Mouse (Mus musculus) lung, postnatal 0 days (tissue): ENCODE results near the gene Eva1c. TPM values are rescaled to one million over a fixed set of nuclear protein-coding genes. Genes with fewer than 3 reads are reported as not detected.

Experiments
- ATAC-seq: fragments of 200-750 bp; cut with Nextera tagmentation; 2 replicates; pipeline ENCODE4 v1.8.0; 2017; ENCODE audit warnings: moderate library complexity
- DNase-seq: peaks from one replicate; pipeline ENCODE4 v3.0.0-alpha.2; 2016; ENCODE audit warnings: low spot score
- H3K27ac ChIP-seq: fragments of 300-500 bp; sonication (generic); 2 replicates; pipeline ENCODE4 v1.5.1; 2014; ENCODE audit warnings: antibody characterized with exemption, mild to moderate bottlenecking, low read length, mixed read lengths
- H3K27me3 ChIP-seq: fragments of 300-500 bp; sonication (generic); replicated peaks from 2 replicates; pipeline ENCODE4 v1.6.1; 2014; ENCODE audit warnings: low read length, mixed read lengths; ENCODE audit not compliant: insufficient read depth
- H3K36me3 ChIP-seq: fragments of 300-500 bp; sonication (generic); 2 replicates; pipeline ENCODE4 v1.6.1; 2014; ENCODE audit warnings: low read length, mixed read lengths; ENCODE audit not compliant: insufficient read depth
- H3K4me1 ChIP-seq: fragments of 300-500 bp; sonication (generic); 2 replicates; pipeline ENCODE4 v1.6.1; 2014; ENCODE audit warnings: antibody characterized with exemption, low read depth, low read length, mixed read lengths; ENCODE audit not compliant: insufficient read depth
- H3K4me2 ChIP-seq: fragments of 300-500 bp; sonication (generic); replicated peaks from 2 replicates; pipeline ENCODE4 v1.6.1; 2014; ENCODE audit warnings: low read depth, mild to moderate bottlenecking, low read length, moderate library complexity, mixed read lengths
- H3K4me3 ChIP-seq: fragments of 300-500 bp; sonication (generic); 2 replicates; pipeline ENCODE4 v1.5.1; 2014; ENCODE audit warnings: low read depth, low read length
- H3K9ac ChIP-seq: fragments of 300-500 bp; sonication (generic); replicated peaks from 2 replicates; pipeline ENCODE4 v1.6.1; 2014; ENCODE audit warnings: low read depth, mild to moderate bottlenecking
- H3K9me3 ChIP-seq: fragments of 300-500 bp; sonication (generic); 2 replicates; pipeline ENCODE4 v1.6.1; 2016; ENCODE audit warnings: low read length, mixed read lengths
- CTCF ChIP-seq: IDR thresholded peaks from 2 replicates; pipeline ENCODE4 v1.5.1; 2016; ENCODE audit warnings: antibody characterized with exemption, mild to moderate bottlenecking
- EP300 ChIP-seq: IDR thresholded peaks from 2 replicates; pipeline ENCODE4 v1.6.1; 2016; ENCODE audit warnings: antibody characterized with exemption, mild to moderate bottlenecking, control low read depth
- WGBS: fragments of 180-500 bp; shearing (Covaris S2); extraction: QIAGEN DNeasy Blood & Tissue Kit; methylation state at CpG from one replicate; pipeline ENCODE4 v1.1.7; 2014; 5-methylcytosine and 5-hydroxymethylcytosine counted together
- polyA plus RNA-seq: library from polyadenylated mRNA; unstranded; fragments of >200 nt; fragmentation: Nextera tagmentation; extraction: Ambion mirVana; gene quantifications from 2 replicates; pipeline ENCODE4 v1.2.1, GENCODE M21; 2015

Eva1c gene
- polyA plus RNA-seq, 1 experiment from 2014 or later = 9.6 TPM

DNA sequence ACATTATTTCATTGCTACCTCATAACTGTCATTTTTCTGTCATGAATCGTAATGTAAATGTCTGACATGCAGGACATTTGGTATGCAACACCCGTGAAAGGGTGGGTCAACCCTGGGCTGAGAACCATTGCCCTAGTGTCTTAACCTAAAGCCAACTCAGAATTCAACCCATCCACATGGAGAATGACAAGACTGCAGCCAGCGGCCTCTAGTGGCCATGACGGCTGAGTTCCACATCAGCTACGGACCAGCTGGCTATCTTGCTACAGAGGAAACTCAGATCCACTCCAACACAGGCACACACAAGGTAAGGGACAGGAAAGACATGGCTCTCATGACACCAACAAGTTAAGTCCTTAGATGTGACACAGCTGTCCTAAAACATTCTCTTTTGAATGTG, 98.9 kb downstream of the Eva1c start:
- Histone ChIP-seq H3K9me3 (no peaks in the 10 kb centered on the region), H3K4me3 (no peak overlapping the region), H3K9ac (no peak overlapping the region), H3K4me2 (no peak overlapping the region), H3K36me3 (no peaks in the 10 kb centered on the region), H3K27me3 (no peaks in the 10 kb centered on the region), H3K4me1 (no peaks in the 10 kb centered on the region), H3K27ac (no peak overlapping the region)
- WGBS = 25% methylated on average over 5 of the region's 5 CpGs
- DNase-seq = peak; percentile 82
- ATAC-seq = peak; percentile 46
- peak; percentile 96 for TF ChIP-seq CTCF
- no peak for TF ChIP-seq EP300

DNA sequence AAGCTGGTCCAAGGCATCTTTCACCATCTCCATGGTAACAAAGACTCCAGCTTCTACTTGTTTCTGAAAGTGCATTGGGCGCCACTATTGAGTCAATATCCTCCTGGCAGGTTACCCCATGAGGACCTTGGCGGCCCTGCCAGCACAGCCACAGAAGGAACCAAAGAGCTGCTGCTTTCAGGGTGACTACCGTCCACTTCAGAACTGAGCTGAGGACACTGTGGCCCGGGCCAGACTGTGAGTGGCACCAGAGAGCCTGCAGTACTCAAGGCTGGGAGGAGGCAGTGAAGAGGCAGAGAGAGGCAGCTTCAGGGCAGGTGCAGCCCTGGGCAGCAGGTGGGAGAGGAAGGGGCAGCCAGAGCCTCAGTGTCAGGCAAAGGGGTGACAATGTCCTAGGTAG, 100.9 kb downstream of the Eva1c start:
- no peak for TF ChIP-seq CTCF
- peak; percentile 31; the same call in 1 of the 2 replicates for TF ChIP-seq EP300
- H3K4me2 ChIP-seq = no peak overlapping the region
- no peaks in the 10 kb centered on the region for H3K36me3 ChIP-seq
- H3K27ac ChIP-seq = no peak overlapping the region
- no peak overlapping the region for H3K4me3 ChIP-seq
- no peaks in the 10 kb centered on the region for H3K27me3 ChIP-seq
- DNase-seq (peak; percentile 67), ATAC-seq (peak; percentile 75)
- no peaks in the 10 kb centered on the region for H3K9me3 ChIP-seq
- no peaks in the 10 kb centered on the region for H3K4me1 ChIP-seq
- WGBS = 79% methylated on average over 4 of the region's 4 CpGs
- H3K9ac ChIP-seq = no peak overlapping the region

- WGBS = 27% methylated on average over 13 of the region's 13 CpGs
- Histone ChIP-seq H3K4me2 (peak overlapping the region; percentile 91), H3K9me3 (no peaks in the 10 kb centered on the region), H3K27me3 (no peaks in the 10 kb centered on the region), H3K36me3 (peaks cover 12% of the 10 kb centered on the region; the same call in 1 of the 2 replicates), H3K4me1 (no peaks in the 10 kb centered on the region), H3K4me3 (peak overlapping the region; percentile 68), H3K27ac (peak overlapping the region; percentile 88), H3K9ac (peak overlapping the region; percentile 65)
- peak; percentile 10 for DNase-seq
- ATAC-seq = no peak
- TF ChIP-seq EP300 (no peak), CTCF (no peak)
Observed at GRCm38 (mm10) chr16:90933534-90934176, 107.1 kb downstream of the Eva1c start.

GRCm38 (mm10) chr16:90934193-90934686, 107.7 kb downstream of the Eva1c start:
- DNase-seq = peak; percentile 76

GRCm38 (mm10) chr16:90934687-90935328, 108.3 kb downstream of the Eva1c start, which contains the start of gene Cfap298:
Gene Cfap298 (minus strand): TSS chr16:90935114.
- H3K4me1 ChIP-seq = no peaks in the 10 kb centered on the region
- 1% methylated on average over 55 of the region's 56 CpGs for WGBS
- peak; percentile 97 for DNase-seq
- peaks cover 13% of the 10 kb centered on the region; the same call in 1 of the 2 replicates for H3K36me3 ChIP-seq
- peak within 1 kb of the TSS; percentile 88 for H3K27ac ChIP-seq
- peak within 1 kb of the TSS; percentile 65 for H3K9ac ChIP-seq
- ATAC-seq = peak; percentile 98
- no peaks in the 10 kb centered on the region for H3K9me3 ChIP-seq
- H3K4me2 ChIP-seq = peak within 1 kb of the TSS; percentile 91
- H3K27me3 ChIP-seq = no peaks in the 10 kb centered on the region
- TF ChIP-seq CTCF (no peak), EP300 (no peak)
- H3K4me3 ChIP-seq = peak within 1 kb of the TSS; percentile 68

More at GRCm38 (mm10) chr16:90934193-90934686, 107.7 kb downstream of the Eva1c start:
- Histone ChIP-seq H3K4me2 (peak overlapping the region; percentile 91), H3K27ac (peak overlapping the region; percentile 88), H3K36me3 (peaks cover 13% of the 10 kb centered on the region; the same call in 1 of the 2 replicates), H3K4me3 (peak overlapping the region; percentile 68), H3K9me3 (no peaks in the 10 kb centered on the region), H3K4me1 (no peaks in the 10 kb centered on the region), H3K27me3 (no peaks in the 10 kb centered on the region), H3K9ac (peak overlapping the region; percentile 65)
- ATAC-seq = peak; percentile 59
- TF ChIP-seq CTCF (peak; percentile 49), EP300 (no peak)
- WGBS = 2% methylated on average over 38 of the region's 38 CpGs

GRCm38 (mm10) chr16:90941246-90941645, 114.7 kb downstream of the Eva1c start:
- DNase-seq (no peak), ATAC-seq (no peak)
- no peaks in the 10 kb centered on the region for H3K4me1 ChIP-seq
- H3K9me3 ChIP-seq = no peaks in the 10 kb centered on the region
- no peak overlapping the region for H3K4me2 ChIP-seq
- H3K4me3 ChIP-seq = no peak overlapping the region
- no peaks in the 10 kb centered on the region for H3K27me3 ChIP-seq
- WGBS = 82% methylated on average over 7 of the region's 7 CpGs
- H3K36me3 ChIP-seq = peaks cover 37% of the 10 kb centered on the region
- TF ChIP-seq EP300 (no peak), CTCF (no peak)
- H3K9ac ChIP-seq = no peak overlapping the region
- no peak overlapping the region for H3K27ac ChIP-seq
